Mouse (Mus musculus) G1E (cell line): ENCODE results near the gene Rasl11b. TPM values are rescaled to one million over a fixed set of nuclear protein-coding genes. Genes with fewer than 3 reads are reported as not detected.

ENCODE experiments used
- ATAC-seq: 2 replicates; pipeline ENCODE4 v1.8.0; 2016; ENCODE audit warnings: mild to moderate bottlenecking; ENCODE audit not compliant: insufficient number of reproducible peaks, poor library complexity, low FRiP score, severe bottlenecking; ENCODE audit errors: extremely low read depth
- DNase-seq: peaks from one replicate; pipeline ENCODE4 v3.0.0; 2012; ENCODE audit warnings: low spot score
- H3K27me3 ChIP-seq: 2 replicates; pipeline ENCODE4 v1.6.1; 2012; ENCODE audit warnings: mild to moderate bottlenecking, low read length, inconsistent platforms; ENCODE audit not compliant: insufficient read depth
- H3K36me3 ChIP-seq: replicated peaks from 2 replicates; pipeline ENCODE3; 2012; ENCODE audit warnings: mild to moderate bottlenecking, inconsistent platforms
- H3K4me1 ChIP-seq: 2 replicates; pipeline ENCODE4 v1.6.1; 2012; ENCODE audit warnings: low read depth, low read length, inconsistent platforms, mixed read lengths; ENCODE audit not compliant: insufficient read depth
- H3K4me3 ChIP-seq: 2 replicates; pipeline ENCODE4 v1.5.1; 2012; ENCODE audit warnings: low read depth, mild to moderate bottlenecking, inconsistent platforms, low read length, moderate library complexity, mixed read lengths
- H3K9me3 ChIP-seq: replicated peaks from 2 replicates; pipeline ENCODE4 v1.6.1; 2012; ENCODE audit warnings: inconsistent platforms
- CTCF ChIP-seq: IDR thresholded peaks from 2 replicates; pipeline ENCODE4 v1.5.1; 2012; ENCODE audit warnings: low read depth, low read length, inconsistent platforms, mixed read lengths
- GATA1 ChIP-seq: IDR thresholded peaks from 2 replicates; pipeline ENCODE4 v1.6.1; 2012; ENCODE audit warnings: borderline replicate concordance, low read length, inconsistent platforms, mixed read lengths
- GATA2 ChIP-seq: IDR thresholded peaks from 2 replicates; pipeline ENCODE4 v1.6.1; 2012; ENCODE audit warnings: low read depth, low read length, inconsistent platforms, borderline replicate concordance
- POLR2AphosphoS5 ChIP-seq: IDR thresholded peaks from 2 replicates; pipeline ENCODE4 v1.6.1; 2012; ENCODE audit warnings: low read depth, low read length, inconsistent platforms; ENCODE audit not compliant: insufficient replicate concordance
- TAL1 ChIP-seq: conservative IDR thresholded peaks from 2 replicates; pipeline ENCODE4 v1.6.1; 2012; ENCODE audit warnings: low read depth, low read length, inconsistent platforms, mixed read lengths
- polyA plus RNA-seq: library from polyadenylated mRNA; stranded (reverse); fragments of >175 nt; gene quantifications from 2 replicates; pipeline ENCODE4 v1.2.3, GENCODE M21; 2012
- total RNA-seq, 2 experiments: library from RNA; stranded (forward) in 1 of 2; stranded (reverse) in 1 of 2; fragments of 200-1000 nt in 1 of 2; fragments of >200 nt in 1 of 2; fragmentation: Nextera tagmentation in 1 of 2; gene quantifications; 2 replicates each; pipeline ENCODE4 v1.2.3; 2014 to 2017

Rasl11b gene
- total and polyA plus RNA-seq, 3 experiments = 0.30 to 0.33 TPM; not detected in 1

GRCm38 (mm10) chr5:74183118-74183517 lies 12.0 kb upstream of the Rasl11b start:
- ATAC-seq (no peak), DNase-seq (no peak)
- Histone ChIP-seq H3K4me3 (no peak overlapping the region), H3K36me3 (no peaks in the 10 kb centered on the region), H3K4me1 (no peaks in the 10 kb centered on the region), H3K27me3 (peaks cover 17% of the 10 kb centered on the region), H3K9me3 (no peaks in the 10 kb centered on the region)
- TF ChIP-seq POLR2AphosphoS5 = no peak
- no peak for TF ChIP-seq GATA2
- TF ChIP-seq GATA1 = no peak
- TF ChIP-seq CTCF = no peak
- no peak for TF ChIP-seq TAL1

GRCm38 (mm10) chr5:74184607-74185006 lies 10.5 kb upstream of the Rasl11b start:
- TF ChIP-seq TAL1 (no peak), POLR2AphosphoS5 (no peak), GATA2 (no peak), CTCF (no peak), GATA1 (no peak)
- Histone ChIP-seq H3K36me3 (no peaks in the 10 kb centered on the region), H3K4me3 (no peak overlapping the region), H3K9me3 (no peaks in the 10 kb centered on the region), H3K4me1 (no peaks in the 10 kb centered on the region), H3K27me3 (peaks cover 24% of the 10 kb centered on the region)
- no peak for DNase-seq
- ATAC-seq = no peak

- TF ChIP-seq POLR2AphosphoS5 (no peak), GATA2 (no peak), CTCF (no peak), TAL1 (no peak), GATA1 (no peak)
- DNase-seq = no peak
- ATAC-seq = no peak
- no peaks in the 10 kb centered on the region for H3K36me3 ChIP-seq
- peaks cover 46% of the 10 kb centered on the region for H3K27me3 ChIP-seq
- H3K4me3 ChIP-seq = no peak overlapping the region
- no peaks in the 10 kb centered on the region for H3K9me3 ChIP-seq
- no peaks in the 10 kb centered on the region for H3K4me1 ChIP-seq
These were observed 7.0 kb upstream of the Rasl11b start for GRCm38 (mm10) chr5:74188076-74188475.

- Histone ChIP-seq H3K4me1 (peaks cover 4% of the 10 kb centered on the region; the same call in 1 of the 2 replicates), H3K4me3 (no peak overlapping the region), H3K27me3 (peaks cover 53% of the 10 kb centered on the region), H3K9me3 (no peaks in the 10 kb centered on the region), H3K36me3 (no peaks in the 10 kb centered on the region)
- no peak for ATAC-seq
- DNase-seq = no peak
- TF ChIP-seq TAL1 (no peak), GATA1 (no peak), POLR2AphosphoS5 (no peak), CTCF (no peak)
These were observed 6.2 kb upstream of the Rasl11b start for GRCm38 (mm10) chr5:74188886-74189285.

- Histone ChIP-seq H3K4me1 (peaks cover 11% of the 10 kb centered on the region), H3K4me3 (no peak overlapping the region), H3K27me3 (peaks cover 58% of the 10 kb centered on the region), H3K36me3 (no peaks in the 10 kb centered on the region), H3K9me3 (no peaks in the 10 kb centered on the region)
- TF ChIP-seq POLR2AphosphoS5 (no peak), GATA1 (no peak), CTCF (no peak), GATA2 (no peak), TAL1 (no peak)
- DNase-seq = no peak
- no peak for ATAC-seq
These were observed 5.5 kb upstream of the Rasl11b start for GRCm38 (mm10) chr5:74189484-74190160.

- peaks cover 60% of the 10 kb centered on the region for H3K27me3 ChIP-seq
- no peaks in the 10 kb centered on the region for H3K36me3 ChIP-seq
- H3K9me3 ChIP-seq = no peaks in the 10 kb centered on the region
- ATAC-seq (no peak), DNase-seq (no peak)
- peaks cover 15% of the 10 kb centered on the region for H3K4me1 ChIP-seq
- no peak overlapping the region for H3K4me3 ChIP-seq
- TF ChIP-seq TAL1 (no peak), POLR2AphosphoS5 (no peak), CTCF (no peak), GATA1 (no peak), GATA2 (no peak)
These were observed 5.0 kb upstream of the Rasl11b start for GRCm38 (mm10) chr5:74190161-74190491.

GRCm38 (mm10) chr5:74190911-74191310 lies 4.2 kb upstream of the Rasl11b start:
- no peaks in the 10 kb centered on the region for H3K9me3 ChIP-seq
- no peak for TF ChIP-seq GATA1
- no peak for TF ChIP-seq POLR2AphosphoS5
- no peak for TF ChIP-seq CTCF
- TF ChIP-seq TAL1 = no peak
- TF ChIP-seq GATA2 = no peak
- ATAC-seq (no peak), DNase-seq (no peak)
- H3K4me1 ChIP-seq = peaks cover 23% of the 10 kb centered on the region
- no peaks in the 10 kb centered on the region for H3K36me3 ChIP-seq
- H3K27me3 ChIP-seq = peaks cover 68% of the 10 kb centered on the region
- H3K4me3 ChIP-seq = no peak overlapping the region
